Mouse (Mus musculus) hindbrain, embryonic 12.5 days (tissue): ENCODE measurements around the gene Dars. TPM values are rescaled to one million over a fixed set of nuclear protein-coding genes. Genes with fewer than 3 reads are reported as not detected.

ENCODE experiments used
- ATAC-seq: fragments of 200-750 bp; cut with Nextera tagmentation; 2 replicates; pipeline ENCODE4 v1.8.0; 2017; ENCODE audit warnings: moderate TSS enrichment; ENCODE audit not compliant: low FRiP score
- H3K27ac ChIP-seq: fragments of 300-500 bp; sonication (generic); 2 replicates; pipeline ENCODE4 v1.5.1; 2016; ENCODE audit warnings: mild to moderate bottlenecking
- H3K27me3 ChIP-seq: fragments of 300-500 bp; sonication (generic); 2 replicates; pipeline ENCODE4 v1.6.1; 2016; ENCODE audit warnings: mild to moderate bottlenecking
- H3K36me3 ChIP-seq: fragments of 300-500 bp; sonication (generic); 2 replicates; pipeline ENCODE4 v1.6.1; 2016; ENCODE audit warnings: mild to moderate bottlenecking
- H3K4me1 ChIP-seq: fragments of 300-500 bp; sonication (generic); 2 replicates; pipeline ENCODE4 v1.6.1; 2016
- H3K4me2 ChIP-seq: fragments of 300-500 bp; sonication (generic); replicated peaks from 2 replicates; pipeline ENCODE4 v1.6.1; 2016; ENCODE audit warnings: mild to moderate bottlenecking
- H3K4me3 ChIP-seq: fragments of 300-500 bp; sonication (generic); 2 replicates; pipeline ENCODE4 v1.5.1; 2016; ENCODE audit warnings: mild to moderate bottlenecking
- H3K9ac ChIP-seq: fragments of 300-500 bp; sonication (generic); 2 replicates; pipeline ENCODE4 v1.6.1; 2016; ENCODE audit warnings: mild to moderate bottlenecking, moderate library complexity
- H3K9me3 ChIP-seq: fragments of 300-500 bp; sonication (generic); replicated peaks from 2 replicates; pipeline ENCODE4 v1.6.1; 2016; ENCODE audit warnings: mild to moderate bottlenecking
- WGBS: fragments of 180-500 bp; shearing (Covaris S2); methylation state at CpG from one replicate; pipeline ENCODE4 v1.1.7; 2016; 5-methylcytosine and 5-hydroxymethylcytosine counted together
- polyA plus RNA-seq: library from polyadenylated mRNA; unstranded; fragments of >200 nt; fragmentation: Nextera tagmentation; extraction: Ambion mirVana; gene quantifications from 2 replicates; pipeline ENCODE4 v1.2.1, GENCODE M21; 2016

Dars gene
- polyA plus RNA-seq, 1 experiment from 2014 or later: 184 TPM

- Histone ChIP-seq H3K9ac (no peak overlapping the region), H3K4me2 (no peak overlapping the region), H3K9me3 (no peaks in the 10 kb centered on the region), H3K27me3 (no peaks in the 10 kb centered on the region), H3K36me3 (no peaks in the 10 kb centered on the region), H3K27ac (no peak overlapping the region), H3K4me1 (peaks cover 16% of the 10 kb centered on the region), H3K4me3 (no peak overlapping the region)
- ATAC-seq: no peak
- 61% methylated on average over 9 of the region's 9 CpGs for WGBS
These were observed 27.0 kb upstream of the Dars start for GRCm38 (mm10) chr1:128443890-128444839.

DNA sequence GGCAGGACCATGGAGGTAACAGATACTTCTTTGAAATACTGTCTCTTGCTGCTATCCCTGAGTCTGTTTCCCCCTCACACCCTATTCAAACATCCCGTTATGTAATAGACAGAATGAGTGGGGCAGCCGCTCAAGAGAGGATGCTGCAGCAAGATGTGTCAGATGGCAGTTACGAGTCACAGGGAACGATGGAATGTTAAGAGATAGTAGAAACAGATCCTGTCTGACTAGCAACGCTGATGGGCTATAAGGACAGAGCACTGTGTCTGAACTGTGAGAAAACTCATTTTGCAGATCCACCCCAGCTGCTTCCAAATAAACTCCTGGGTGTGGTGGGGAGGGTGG is 23.9 kb upstream of the Dars start:
- H3K4me3 ChIP-seq: no peak overlapping the region
- H3K36me3 ChIP-seq: no peaks in the 10 kb centered on the region
- H3K9me3 ChIP-seq: no peaks in the 10 kb centered on the region
- H3K27ac ChIP-seq: no peak overlapping the region
- no peak for ATAC-seq
- WGBS: 49% methylated on average over 5 of the region's 5 CpGs
- no peak overlapping the region for H3K9ac ChIP-seq
- H3K4me1 ChIP-seq: peaks cover 16% of the 10 kb centered on the region
- H3K4me2 ChIP-seq: no peak overlapping the region
- no peaks in the 10 kb centered on the region for H3K27me3 ChIP-seq

DNA sequence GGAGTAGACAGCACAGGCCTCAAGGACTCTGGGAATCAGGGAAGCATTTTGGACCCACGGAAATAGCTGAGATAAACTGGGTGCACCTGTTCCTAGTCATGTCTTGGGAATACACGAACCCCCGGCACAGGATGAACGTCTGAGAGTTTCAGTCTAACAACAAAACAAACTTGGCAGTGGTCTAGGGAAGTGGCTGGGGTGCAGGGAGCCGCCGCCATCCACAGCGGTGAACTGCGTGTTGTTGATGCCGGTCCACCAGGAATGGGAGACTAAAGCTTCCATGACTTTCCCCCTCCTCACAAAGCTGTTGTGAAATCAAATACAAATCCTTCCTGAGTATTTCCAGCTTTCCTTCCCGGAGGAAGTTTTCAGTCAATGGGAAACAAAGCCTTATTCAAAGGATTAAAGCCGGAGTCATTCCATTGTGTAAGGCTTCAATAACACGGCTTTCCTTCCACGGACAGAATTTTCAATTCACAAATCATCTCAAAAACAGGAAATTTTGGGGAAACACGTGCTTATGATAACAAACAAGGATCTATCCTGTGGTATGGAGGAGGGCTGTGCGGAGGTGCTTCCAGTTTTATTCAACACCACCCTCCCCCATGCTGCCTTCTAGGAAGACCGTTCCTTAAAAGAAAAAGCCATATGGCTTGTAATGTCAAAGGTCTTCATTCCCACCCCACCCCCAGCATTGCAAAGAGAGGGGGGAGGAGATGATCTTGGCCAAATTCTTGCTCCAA is 23.4 kb upstream of the Dars start:
- no peak overlapping the region for H3K4me3 ChIP-seq
- no peak for ATAC-seq
- no peak overlapping the region for H3K27ac ChIP-seq
- no peak overlapping the region for H3K9ac ChIP-seq
- no peaks in the 10 kb centered on the region for H3K36me3 ChIP-seq
- 42% methylated on average over 16 of the region's 16 CpGs for WGBS
- H3K9me3 ChIP-seq: no peaks in the 10 kb centered on the region
- H3K27me3 ChIP-seq: no peaks in the 10 kb centered on the region
- H3K4me2 ChIP-seq: no peak overlapping the region
- peaks cover 16% of the 10 kb centered on the region for H3K4me1 ChIP-seq

DNA sequence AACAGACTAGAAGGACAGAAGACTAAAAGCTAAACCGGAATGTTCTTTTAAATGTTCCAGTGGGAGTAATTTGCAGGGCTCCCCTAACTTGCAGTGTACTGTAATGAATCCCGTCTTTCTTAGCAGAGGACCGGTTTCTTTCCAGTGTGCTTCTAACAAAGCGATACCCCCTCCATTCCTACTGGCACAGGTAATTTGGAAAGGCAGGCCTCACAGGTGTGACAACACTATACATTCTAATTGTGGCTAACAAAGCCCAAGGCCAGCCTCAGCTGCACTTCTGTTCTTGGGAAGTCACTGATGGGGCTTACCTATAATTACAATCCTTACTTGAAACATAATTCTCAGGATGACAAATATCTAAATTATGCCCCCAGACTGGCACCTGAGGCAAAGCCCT is 22.4 kb upstream of the Dars start:
- Histone ChIP-seq H3K27me3 (no peaks in the 10 kb centered on the region), H3K9ac (no peak overlapping the region), H3K36me3 (no peaks in the 10 kb centered on the region), H3K4me2 (no peak overlapping the region), H3K27ac (no peak overlapping the region), H3K9me3 (no peaks in the 10 kb centered on the region), H3K4me3 (no peak overlapping the region), H3K4me1 (peaks cover 16% of the 10 kb centered on the region)
- no peak for ATAC-seq
- WGBS: 89% methylated on average over 4 of the region's 4 CpGs

GRCm38 (mm10) chr1:128438526-128438925 is 21.4 kb upstream of the Dars start:
- H3K9ac ChIP-seq: no peak overlapping the region
- no peaks in the 10 kb centered on the region for H3K36me3 ChIP-seq
- H3K4me3 ChIP-seq: no peak overlapping the region
- H3K4me1 ChIP-seq: peaks cover 12% of the 10 kb centered on the region
- no peaks in the 10 kb centered on the region for H3K27me3 ChIP-seq
- no peaks in the 10 kb centered on the region for H3K9me3 ChIP-seq
- ATAC-seq: no peak
- H3K27ac ChIP-seq: no peak overlapping the region
- no peak overlapping the region for H3K4me2 ChIP-seq
- WGBS: 86% methylated on average over 5 of the region's 5 CpGs

DNA sequence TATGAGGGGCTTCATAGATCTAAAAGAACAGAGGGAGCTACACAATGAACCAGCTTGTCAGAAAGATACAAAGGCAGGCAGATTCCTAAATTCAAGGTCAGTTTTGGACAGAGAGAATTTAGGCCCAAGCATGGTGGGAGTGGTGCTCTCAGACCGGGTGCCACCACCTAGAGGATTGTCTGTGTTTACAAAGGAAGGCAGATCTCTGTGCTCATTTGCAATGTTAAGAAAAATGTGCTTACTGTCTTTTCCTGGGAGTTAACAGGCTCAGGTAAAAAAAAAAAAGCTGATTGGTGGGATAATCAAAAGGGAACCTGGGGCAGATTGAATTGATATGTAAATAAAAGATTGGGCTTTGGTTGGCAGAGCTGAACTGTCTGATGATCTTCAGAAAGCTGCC is 20.1 kb upstream of the Dars start:
- Histone ChIP-seq H3K9ac (no peak overlapping the region), H3K4me1 (peaks cover 14% of the 10 kb centered on the region), H3K4me3 (no peak overlapping the region), H3K4me2 (no peak overlapping the region), H3K36me3 (no peaks in the 10 kb centered on the region), H3K27ac (no peak overlapping the region), H3K9me3 (no peaks in the 10 kb centered on the region), H3K27me3 (no peaks in the 10 kb centered on the region)
- 42% methylated on average over 1 of the region's 1 CpGs for WGBS
- no peak for ATAC-seq

- no peak for ATAC-seq
- Histone ChIP-seq H3K4me1 (peaks cover 10% of the 10 kb centered on the region), H3K36me3 (no peaks in the 10 kb centered on the region), H3K4me2 (no peak overlapping the region), H3K27ac (no peak overlapping the region), H3K9ac (no peak overlapping the region), H3K27me3 (no peaks in the 10 kb centered on the region), H3K4me3 (no peak overlapping the region), H3K9me3 (no peaks in the 10 kb centered on the region)
- 88% methylated on average over 3 of the region's 3 CpGs for WGBS
These were observed 18.8 kb upstream of the Dars start for GRCm38 (mm10) chr1:128436015-128436414.

GRCm38 (mm10) chr1:128435551-128435950 is 18.4 kb upstream of the Dars start:
- Histone ChIP-seq H3K27me3 (no peaks in the 10 kb centered on the region), H3K4me2 (no peak overlapping the region), H3K36me3 (no peaks in the 10 kb centered on the region), H3K4me1 (peaks cover 6% of the 10 kb centered on the region; the same call in 1 of the 2 replicates), H3K27ac (no peak overlapping the region), H3K9ac (no peak overlapping the region), H3K9me3 (no peaks in the 10 kb centered on the region), H3K4me3 (no peak overlapping the region)
- ATAC-seq: no peak
- WGBS: 79% methylated on average over 4 of the region's 4 CpGs

- no peak for ATAC-seq
- no peaks in the 10 kb centered on the region for H3K36me3 ChIP-seq
- 86% methylated on average over 3 of the region's 3 CpGs for WGBS
These were observed 7.8 kb upstream of the Dars start for GRCm38 (mm10) chr1:128424928-128425327.

GRCm38 (mm10) chr1:128417533-128417888 is 343 bp upstream of the Dars start:
- H3K36me3 ChIP-seq: peaks cover 11% of the 10 kb centered on the region; the same call in 1 of the 2 replicates
- H3K4me1 ChIP-seq: 0 out of 2 replicates have a peak, but pooled peaks cover 2% of the 10 kb centered on the region
- peak; percentile 35 for ATAC-seq
- H3K4me3 ChIP-seq: peak overlapping the region; percentile 85; the same call in 1 of the 2 replicates
- 28% methylated on average over 5 of the region's 5 CpGs for WGBS
- H3K9ac ChIP-seq: no peak overlapping the region
- H3K4me2 ChIP-seq: peak overlapping the region; percentile 71
- H3K9me3 ChIP-seq: no peaks in the 10 kb centered on the region
- no peaks in the 10 kb centered on the region for H3K27me3 ChIP-seq
- peak overlapping the region; percentile 26; the same call in 1 of the 2 replicates for H3K27ac ChIP-seq

More at GRCm38 (mm10) chr1:128424928-128425327, 7.8 kb upstream of the Dars start:
- Histone ChIP-seq H3K4me3 (no peak overlapping the region), H3K27me3 (no peaks in the 10 kb centered on the region), H3K9me3 (no peaks in the 10 kb centered on the region), H3K4me1 (no peaks in the 10 kb centered on the region), H3K9ac (no peak overlapping the region), H3K27ac (no peak overlapping the region), H3K4me2 (no peak overlapping the region)

DNA sequence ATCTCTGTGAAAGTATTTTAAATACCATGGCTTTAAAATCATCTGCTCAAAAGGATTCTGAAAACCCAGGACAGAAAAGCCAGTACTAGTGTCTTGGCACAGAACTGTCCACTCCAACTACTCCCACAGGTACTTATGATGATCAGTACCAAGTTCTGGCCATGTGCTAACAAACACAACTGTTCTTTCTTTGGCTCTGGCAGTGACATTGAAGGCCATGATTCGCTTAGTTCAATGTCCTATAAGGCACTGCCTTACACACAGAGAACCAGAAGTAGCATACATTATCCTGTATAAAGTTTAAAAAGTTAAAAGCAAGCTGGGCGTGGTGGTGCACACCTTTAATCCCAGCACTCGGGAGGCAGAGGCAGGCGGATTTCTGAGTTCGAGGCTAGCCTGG is 6.0 kb downstream of the Dars start:
- Histone ChIP-seq H3K36me3 (peaks cover 26% of the 10 kb centered on the region; the same call in 1 of the 2 replicates), H3K4me2 (no peak overlapping the region), H3K9ac (no peak overlapping the region), H3K4me3 (no peak overlapping the region), H3K4me1 (peaks cover 7% of the 10 kb centered on the region; the same call in 1 of the 2 replicates), H3K27me3 (no peaks in the 10 kb centered on the region), H3K9me3 (no peaks in the 10 kb centered on the region), H3K27ac (no peak overlapping the region)
- 95% methylated on average over 5 of the region's 5 CpGs for WGBS
- no peak for ATAC-seq

GRCm38 (mm10) chr1:128406846-128407245 is 10.3 kb downstream of the Dars start:
- 31% methylated on average over 1 of the region's 1 CpGs for WGBS
- peaks cover 12% of the 10 kb centered on the region for H3K4me1 ChIP-seq
- H3K9ac ChIP-seq: no peak overlapping the region
- no peak overlapping the region for H3K4me3 ChIP-seq
- H3K36me3 ChIP-seq: 0 out of 2 replicates have a peak, but pooled peaks cover 11% of the 10 kb centered on the region
- H3K4me2 ChIP-seq: no peak overlapping the region
- H3K27me3 ChIP-seq: no peaks in the 10 kb centered on the region
- ATAC-seq: no peak
- H3K27ac ChIP-seq: no peak overlapping the region
- H3K9me3 ChIP-seq: no peaks in the 10 kb centered on the region
